Mouse (Mus musculus): ENCODE results near the gene B4galnt3. TPM values are rescaled to one million over a fixed set of nuclear protein-coding genes. Genes with fewer than 3 reads are reported as not detected.

B4galnt3 gene
- polyA plus RNA-seq, 1 experiment, result 15.7 TPM

GRCm38 (mm10) chr6:120191396-120192170 lies 102.8 kb downstream of the B4galnt3 start:
- H3K9me3 ChIP-seq (replicated peaks; ENCODE audit: control insufficient read depth, insufficient read depth, low read length, poor library complexity, severe bottlenecking), result no peaks in the 10 kb centered on the region
- no peaks in the 10 kb centered on the region for H3K27me3 ChIP-seq (ENCODE audit: control insufficient read depth, insufficient read depth, low read length, poor library complexity, severe bottlenecking)
- TF ChIP-seq CTCF (IDR thresholded peaks at IDR 0.05; ENCODE audit: low read depth, low read length) (no peak), EP300 (IDR thresholded peaks at IDR 0.05; ENCODE audit: insufficient read depth, low read depth, low read length) (no peak), POLR2A (IDR thresholded peaks at IDR 0.05; ENCODE audit: insufficient read depth, low read length) (no peak)
- peak overlapping the region; percentile 28 for H3K4me3 ChIP-seq (ENCODE audit: low read depth, low read length)
- H3K9ac ChIP-seq (ENCODE audit: low read depth, poor library complexity, severe bottlenecking), result peak overlapping the region; percentile 43; the same call in 1 of the 2 replicates
- peak overlapping the region; percentile 79 for H3K27ac ChIP-seq (ENCODE audit: insufficient read depth, low read length)
- H3K4me1 ChIP-seq (ENCODE audit: control insufficient read depth, insufficient read depth, low read length), result peaks cover 11% of the 10 kb centered on the region
- no peaks in the 10 kb centered on the region for H3K36me3 ChIP-seq (ENCODE audit: control insufficient read depth, insufficient read depth, low read length, poor library complexity, severe bottlenecking)

- H3K27me3 ChIP-seq (ENCODE audit: control insufficient read depth, insufficient read depth, low read length, poor library complexity, severe bottlenecking), result no peaks in the 10 kb centered on the region
- H3K4me1 ChIP-seq (ENCODE audit: control insufficient read depth, insufficient read depth, low read length), result peaks cover 11% of the 10 kb centered on the region
Measured at GRCm38 (mm10) chr6:120190912-120191311, 103.4 kb downstream of the B4galnt3 start.

GRCm38 (mm10) chr6:120190365-120190764 lies 104.0 kb downstream of the B4galnt3 start:
- no peak for TF ChIP-seq POLR2A (IDR thresholded peaks at IDR 0.05; ENCODE audit: insufficient read depth, low read length)
- TF ChIP-seq EP300 (IDR thresholded peaks at IDR 0.05; ENCODE audit: insufficient read depth, low read depth, low read length), result no peak
- no peak for TF ChIP-seq CTCF (IDR thresholded peaks at IDR 0.05; ENCODE audit: low read depth, low read length)
- H3K27me3 ChIP-seq (ENCODE audit: control insufficient read depth, insufficient read depth, low read length, poor library complexity, severe bottlenecking), result no peaks in the 10 kb centered on the region
- H3K9ac ChIP-seq (ENCODE audit: low read depth, poor library complexity, severe bottlenecking), result no peak overlapping the region
- peaks cover 11% of the 10 kb centered on the region for H3K4me1 ChIP-seq (ENCODE audit: control insufficient read depth, insufficient read depth, low read length)
- no peaks in the 10 kb centered on the region for H3K9me3 ChIP-seq (replicated peaks; ENCODE audit: control insufficient read depth, insufficient read depth, low read length, poor library complexity, severe bottlenecking)
- H3K36me3 ChIP-seq (ENCODE audit: control insufficient read depth, insufficient read depth, low read length, poor library complexity, severe bottlenecking), result no peaks in the 10 kb centered on the region
- no peak overlapping the region for H3K27ac ChIP-seq (ENCODE audit: insufficient read depth, low read length)
- H3K4me3 ChIP-seq (ENCODE audit: low read depth, low read length), result no peak overlapping the region

More at GRCm38 (mm10) chr6:120190912-120191311, 103.4 kb downstream of the B4galnt3 start:
- no peak overlapping the region for H3K9ac ChIP-seq (ENCODE audit: low read depth, poor library complexity, severe bottlenecking)
- H3K4me3 ChIP-seq (ENCODE audit: low read depth, low read length), result no peak overlapping the region
- no peaks in the 10 kb centered on the region for H3K9me3 ChIP-seq (replicated peaks; ENCODE audit: control insufficient read depth, insufficient read depth, low read length, poor library complexity, severe bottlenecking)
- no peak for TF ChIP-seq POLR2A (IDR thresholded peaks at IDR 0.05; ENCODE audit: insufficient read depth, low read length)
- no peak for TF ChIP-seq CTCF (IDR thresholded peaks at IDR 0.05; ENCODE audit: low read depth, low read length)
- no peak for TF ChIP-seq EP300 (IDR thresholded peaks at IDR 0.05; ENCODE audit: insufficient read depth, low read depth, low read length)
- H3K27ac ChIP-seq (ENCODE audit: insufficient read depth, low read length), result no peak overlapping the region
- no peaks in the 10 kb centered on the region for H3K36me3 ChIP-seq (ENCODE audit: control insufficient read depth, insufficient read depth, low read length, poor library complexity, severe bottlenecking)

GRCm38 (mm10) chr6:120189287-120189686 lies 105.1 kb downstream of the B4galnt3 start:
- Histone ChIP-seq H3K9me3 (replicated peaks; ENCODE audit: control insufficient read depth, insufficient read depth, low read length, poor library complexity, severe bottlenecking) (no peaks in the 10 kb centered on the region), H3K4me1 (ENCODE audit: control insufficient read depth, insufficient read depth, low read length) (peaks cover 9% of the 10 kb centered on the region)
- TF ChIP-seq CTCF (IDR thresholded peaks at IDR 0.05; ENCODE audit: low read depth, low read length) (no peak), POLR2A (IDR thresholded peaks at IDR 0.05; ENCODE audit: insufficient read depth, low read length) (no peak), EP300 (IDR thresholded peaks at IDR 0.05; ENCODE audit: insufficient read depth, low read depth, low read length) (no peak)

GRCm38 (mm10) chr6:120188376-120189235 lies 105.8 kb downstream of the B4galnt3 start:
- Histone ChIP-seq H3K36me3 (ENCODE audit: control insufficient read depth, insufficient read depth, low read length, poor library complexity, severe bottlenecking) (no peaks in the 10 kb centered on the region), H3K27ac (ENCODE audit: insufficient read depth, low read length) (peak overlapping the region; percentile 89), H3K9me3 (replicated peaks; ENCODE audit: control insufficient read depth, insufficient read depth, low read length, poor library complexity, severe bottlenecking) (no peaks in the 10 kb centered on the region), H3K9ac (ENCODE audit: low read depth, poor library complexity, severe bottlenecking) (peak overlapping the region; percentile 66), H3K4me3 (ENCODE audit: low read depth, low read length) (peak overlapping the region; percentile 37), H3K4me1 (ENCODE audit: control insufficient read depth, insufficient read depth, low read length) (peaks cover 14% of the 10 kb centered on the region), H3K27me3 (ENCODE audit: control insufficient read depth, insufficient read depth, low read length, poor library complexity, severe bottlenecking) (no peaks in the 10 kb centered on the region)
- TF ChIP-seq EP300 (IDR thresholded peaks at IDR 0.05; ENCODE audit: insufficient read depth, low read depth, low read length) (no peak), POLR2A (IDR thresholded peaks at IDR 0.05; ENCODE audit: insufficient read depth, low read length) (peak; percentile 22)

More at GRCm38 (mm10) chr6:120189287-120189686, 105.1 kb downstream of the B4galnt3 start:
- H3K9ac ChIP-seq (ENCODE audit: low read depth, poor library complexity, severe bottlenecking), result no peak overlapping the region
- no peaks in the 10 kb centered on the region for H3K27me3 ChIP-seq (ENCODE audit: control insufficient read depth, insufficient read depth, low read length, poor library complexity, severe bottlenecking)
- H3K27ac ChIP-seq (ENCODE audit: insufficient read depth, low read length), result peak overlapping the region; percentile 72
- no peaks in the 10 kb centered on the region for H3K36me3 ChIP-seq (ENCODE audit: control insufficient read depth, insufficient read depth, low read length, poor library complexity, severe bottlenecking)
- no peak overlapping the region for H3K4me3 ChIP-seq (ENCODE audit: low read depth, low read length)

Data from ES-Bruce4 (cell line).